Mouse (Mus musculus) gastrocnemius, adult 8-10 months (tissue): ENCODE measurements around the gene Stt3b. TPM values are rescaled to one million over a fixed set of nuclear protein-coding genes. Genes with fewer than 3 reads are reported as not detected.

ENCODE experiments used
- DNase-seq, 2 experiments: peaks; one replicate each; pipeline ENCODE4 v3.0.0; 2022; ENCODE audit warnings: low spot score in 2 of 2
- total RNA-seq, 4 experiments: library from RNA; stranded (reverse); gene quantifications; 2 replicates each; pipeline ENCODE4 v1.2.4; 2022

The Stt3b gene
- total RNA-seq, 4 experiments from 2014 or later: 73.5 to 85.0 (median 80.5) TPM

GRCm38 (mm10) chr9:115214572-115215571 lies 95.3 kb downstream of the Stt3b start:
- DNase-seq: no peak

- DNase-seq: no peak
These were observed 96.4 kb downstream of the Stt3b start for GRCm38 (mm10) chr9:115213755-115214264.

GRCm38 (mm10) chr9:115210535-115210934 lies 99.7 kb downstream of the Stt3b start:
- DNase-seq: no peak

DNA sequence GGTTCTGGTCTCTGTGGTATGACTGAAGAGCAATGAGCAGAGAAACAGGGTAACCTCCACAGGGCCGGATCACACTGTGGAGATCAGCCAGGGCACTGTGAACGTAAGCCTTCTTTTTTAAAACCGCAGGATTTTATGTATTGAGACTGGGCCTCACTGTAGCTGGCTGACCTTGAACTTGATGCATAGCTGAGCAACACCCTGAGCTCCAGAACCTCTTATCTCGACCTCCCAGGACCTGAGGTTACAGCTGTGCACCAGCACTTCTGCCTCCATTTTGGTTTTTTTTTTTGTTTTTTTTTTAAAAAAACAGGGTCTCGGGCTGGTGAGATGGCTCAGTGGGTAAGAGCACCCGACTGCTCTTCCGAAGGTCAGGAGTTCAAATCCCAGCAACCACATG lies 100.5 kb downstream of the Stt3b start:
- no peak for DNase-seq

- DNase-seq: no peak
These were observed 104.0 kb downstream of the Stt3b start for GRCm38 (mm10) chr9:115206219-115206618.

- no peak for DNase-seq
These were observed 104.7 kb downstream of the Stt3b start for GRCm38 (mm10) chr9:115205491-115205890.

DNA sequence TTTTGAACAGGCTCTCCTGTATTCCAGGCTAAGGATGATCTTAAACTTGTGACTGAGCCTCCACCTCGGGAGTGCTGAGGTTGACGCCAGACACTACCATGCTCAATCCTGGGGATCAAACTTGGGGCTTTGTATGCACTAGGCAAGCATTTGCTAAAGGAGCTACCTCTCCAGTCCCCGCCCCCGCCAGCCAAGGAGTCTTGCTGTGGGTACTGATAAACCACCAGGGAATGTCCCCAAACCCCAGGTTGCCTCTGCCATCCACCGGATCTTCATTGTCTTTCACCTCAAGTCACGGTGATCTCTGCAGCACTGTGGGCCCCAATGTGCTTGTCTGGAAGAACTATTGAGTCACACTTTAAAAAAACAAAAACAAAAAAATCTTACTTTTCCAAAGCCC lies 107.1 kb downstream of the Stt3b start:
- DNase-seq: no peak

GRCm38 (mm10) chr9:115201264-115201663 lies 109.0 kb downstream of the Stt3b start:
- no peak for DNase-seq

GRCm38 (mm10) chr9:115200166-115200862 lies 109.9 kb downstream of the Stt3b start:
- DNase-seq: no peak

DNA sequence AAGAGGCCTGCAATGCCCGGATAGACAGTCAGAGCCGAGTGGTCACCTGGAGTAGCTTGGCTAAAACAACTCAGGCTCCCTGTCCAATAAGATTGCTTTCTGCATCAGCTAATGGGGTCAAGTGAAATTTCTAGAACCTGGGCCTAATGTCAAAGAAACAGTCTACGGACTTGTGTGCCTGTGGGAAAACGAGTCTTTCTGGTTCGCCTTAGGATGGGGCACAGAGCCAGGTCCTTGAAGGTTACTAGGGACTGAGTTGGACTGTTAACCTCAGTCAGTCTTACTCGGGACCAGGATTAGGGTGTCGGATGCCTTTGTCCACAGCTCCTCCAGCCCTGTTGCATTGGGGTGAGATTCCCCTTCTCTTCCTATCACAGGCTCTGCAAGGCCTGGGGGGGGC lies 113.1 kb downstream of the Stt3b start:
- no peak for DNase-seq

GRCm38 (mm10) chr9:115192890-115193289 lies 117.3 kb downstream of the Stt3b start:
- DNase-seq: no peak
